Mouse (Mus musculus) olfactory bulb, adult 2 months (tissue): ENCODE data around the gene Ptprb.

Source experiments
- CTCF ChIP-seq: fragments of 200-500 bp; IDR thresholded peaks from 2 replicates; pipeline ENCODE4 v1.5.1; 2012; ENCODE audit warnings: low read depth, mild to moderate bottlenecking, low read length, moderate library complexity; ENCODE audit not compliant: insufficient read depth
- POLR2A ChIP-seq: fragments of 200-500 bp; IDR thresholded peaks from 2 replicates; pipeline ENCODE4 v1.6.1; 2012; ENCODE audit warnings: mild to moderate bottlenecking, low read depth, low read length, moderate library complexity; ENCODE audit not compliant: insufficient read depth

DNA sequence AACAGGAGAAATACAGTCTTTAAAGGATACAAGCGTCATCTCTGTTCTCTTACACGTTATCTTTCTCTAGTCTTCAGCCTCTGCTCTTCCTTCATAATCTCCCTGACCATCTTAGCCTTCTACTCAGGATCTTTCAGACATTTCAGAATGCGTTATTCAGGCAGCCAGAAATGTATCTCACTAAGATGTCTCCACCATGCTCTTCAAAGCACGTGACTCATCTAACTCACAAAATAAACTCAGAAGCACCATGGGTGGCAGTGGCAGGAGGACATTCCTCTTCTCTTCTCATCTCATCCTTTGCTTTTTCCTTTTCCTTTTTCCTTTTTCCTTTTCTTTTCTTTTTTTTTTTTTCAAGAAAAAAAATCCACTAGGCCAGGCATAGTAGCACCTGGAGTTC, 16.0 kb upstream of the Ptprb start:
- TF ChIP-seq CTCF (no peak), POLR2A (no peak)
